Mouse (Mus musculus) lung, embryonic 16.5 days (tissue): Measurements from ENCODE around the gene Letm1. TPM values are rescaled to one million over a fixed set of nuclear protein-coding genes. Genes with fewer than 3 reads are reported as not detected.

Source experiments
- ATAC-seq: fragments of 200-750 bp; cut with Nextera tagmentation; 2 replicates; pipeline ENCODE4 v1.8.0; 2017; ENCODE audit warnings: low read depth, mild to moderate bottlenecking, moderate library complexity
- H3K27ac ChIP-seq: fragments of 300-500 bp; sonication (generic); 2 replicates; pipeline ENCODE4 v1.5.1; 2014; ENCODE audit warnings: mild to moderate bottlenecking, control low read depth, low read length
- H3K27me3 ChIP-seq: fragments of 300-500 bp; sonication (generic); 2 replicates; pipeline ENCODE4 v1.6.1; 2014; ENCODE audit warnings: low read depth, low read length, mixed read lengths; ENCODE audit not compliant: control insufficient read depth, insufficient read depth
- H3K36me3 ChIP-seq: fragments of 300-500 bp; sonication (generic); 2 replicates; pipeline ENCODE4 v1.6.1; 2014; ENCODE audit warnings: low read length; ENCODE audit not compliant: control insufficient read depth, insufficient read depth
- H3K4me1 ChIP-seq: fragments of 300-500 bp; sonication (generic); replicated peaks from 2 replicates; pipeline ENCODE4 v1.6.1; 2014; ENCODE audit warnings: low read length, mixed read lengths; ENCODE audit not compliant: control insufficient read depth, insufficient read depth
- H3K4me2 ChIP-seq: fragments of 300-500 bp; sonication (generic); 2 replicates; pipeline ENCODE4 v1.6.1; 2014; ENCODE audit warnings: low read depth, low read length, control low read depth
- H3K4me3 ChIP-seq: fragments of 300-500 bp; sonication (generic); 2 replicates; pipeline ENCODE4 v1.5.1; 2014; ENCODE audit warnings: mild to moderate bottlenecking, low read length, control low read depth
- H3K9ac ChIP-seq: fragments of 300-500 bp; sonication (generic); 2 replicates; pipeline ENCODE4 v1.6.1; 2014; ENCODE audit warnings: low read length, control low read depth
- H3K9me3 ChIP-seq: fragments of 300-500 bp; sonication (generic); 2 replicates; pipeline ENCODE4 v1.6.1; 2016; ENCODE audit warnings: low read length; ENCODE audit not compliant: control insufficient read depth
- whole genome bisulfite sequencing: fragments of 180-500 bp; shearing (Covaris S2); extraction: QIAGEN DNeasy Blood & Tissue Kit; methylation state at CpG from one replicate; pipeline ENCODE4 v1.1.7; 2014; 5-methylcytosine and 5-hydroxymethylcytosine counted together
- polyA plus RNA-seq: library from polyadenylated mRNA; unstranded; fragments of >200 nt; fragmentation: Nextera tagmentation; extraction: Ambion mirVana; gene quantifications from 2 replicates; pipeline ENCODE4 v1.2.1, GENCODE M21; 2015

Letm1 gene
- polyA plus RNA-seq, 1 experiment from 2014 or later, result 33.8 TPM

DNA sequence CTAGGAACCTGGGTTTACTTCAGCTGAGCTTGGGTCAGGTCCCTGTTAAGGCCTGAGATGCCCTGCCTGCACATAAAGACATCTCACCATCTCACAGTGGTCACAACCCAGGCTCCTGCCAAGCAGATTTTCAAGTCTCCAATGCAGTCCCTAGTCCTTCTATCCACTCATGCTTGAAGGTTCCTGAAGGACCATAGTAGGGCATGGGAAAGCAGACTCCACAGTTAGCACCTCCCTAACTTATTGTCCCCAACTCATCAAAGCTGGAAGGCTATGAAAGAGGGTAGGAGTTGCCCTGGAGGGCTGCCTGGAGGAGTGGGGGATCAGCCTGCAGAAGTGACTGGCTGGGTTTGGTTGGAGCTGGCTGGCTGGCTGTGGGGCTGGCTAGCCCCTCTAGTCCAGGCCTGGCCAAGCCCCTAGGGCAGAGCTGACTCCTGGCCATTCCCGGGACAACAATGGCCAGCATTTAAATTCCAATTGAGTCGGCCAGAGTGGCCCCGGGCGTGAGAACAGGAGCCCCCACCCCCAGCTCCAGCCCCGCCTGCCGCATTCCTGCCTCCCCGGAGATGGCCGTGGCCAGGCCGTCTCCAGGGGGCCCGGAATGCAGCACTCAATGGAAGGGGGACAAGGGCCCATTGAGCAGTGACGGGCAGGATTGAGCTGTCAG is 77.5 kb downstream of the Letm1 start:
- 6% methylated on average over 11 of the region's 11 CpGs for WGBS
- Histone ChIP-seq H3K4me1 (peaks cover 57% of the 10 kb centered on the region), H3K9ac (peak overlapping the region; percentile 36; the same call in 1 of the 2 replicates), H3K4me3 (no peak overlapping the region), H3K4me2 (no peak overlapping the region), H3K9me3 (no peaks in the 10 kb centered on the region), H3K36me3 (no peaks in the 10 kb centered on the region), H3K27ac (peak overlapping the region; percentile 71), H3K27me3 (no peaks in the 10 kb centered on the region)
- ATAC-seq, result peak; percentile 49

DNA sequence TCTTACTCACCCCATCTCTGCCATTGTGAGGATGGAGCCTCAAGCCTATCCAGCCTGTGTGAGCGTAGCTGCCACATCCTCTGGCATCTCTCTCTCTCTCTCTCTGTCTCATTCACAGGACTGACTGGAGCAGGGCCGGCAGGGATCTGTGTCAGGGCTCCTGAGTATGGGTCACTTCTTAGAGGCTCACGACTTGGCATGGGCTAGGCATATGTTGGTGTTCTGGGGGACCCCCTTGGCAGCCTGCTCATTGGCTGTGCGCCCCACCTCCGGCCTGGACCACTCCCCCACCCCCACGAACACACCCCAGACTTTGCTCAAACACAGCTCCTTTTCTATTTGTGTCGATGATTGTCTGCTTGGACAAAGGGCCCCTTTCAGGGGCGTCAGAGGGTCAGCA is 78.6 kb downstream of the Letm1 start:
- 50% methylated on average over 8 of the region's 8 CpGs for WGBS
- no peak overlapping the region for H3K27ac ChIP-seq
- no peak overlapping the region for H3K4me2 ChIP-seq
- H3K4me3 ChIP-seq, result no peak overlapping the region
- H3K9ac ChIP-seq, result no peak overlapping the region
- H3K36me3 ChIP-seq, result no peaks in the 10 kb centered on the region
- H3K4me1 ChIP-seq, result peaks cover 60% of the 10 kb centered on the region
- no peak for ATAC-seq
- H3K27me3 ChIP-seq, result no peaks in the 10 kb centered on the region
- no peaks in the 10 kb centered on the region for H3K9me3 ChIP-seq

DNA sequence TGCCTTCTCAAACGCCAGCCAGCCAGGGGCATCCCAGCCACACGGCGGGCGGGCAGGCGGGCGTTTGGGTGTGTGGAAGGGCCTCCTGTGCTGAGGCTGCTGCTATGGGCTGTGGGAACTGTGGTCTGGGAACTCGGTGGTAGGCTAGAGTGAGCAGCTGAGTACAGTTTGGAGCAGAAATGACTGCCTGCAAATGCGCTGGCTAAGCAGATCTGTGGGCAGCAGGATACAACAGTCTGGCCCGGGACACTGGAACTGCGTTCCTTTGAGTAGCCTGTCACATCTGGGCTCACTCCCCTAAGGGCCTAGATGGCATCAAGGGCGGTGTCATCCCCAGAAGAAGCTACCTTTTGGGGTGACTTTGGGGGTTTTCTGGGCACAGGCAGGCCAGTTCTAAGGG is 80.8 kb downstream of the Letm1 start:
- Histone ChIP-seq H3K4me2 (no peak overlapping the region), H3K36me3 (no peaks in the 10 kb centered on the region), H3K4me1 (peaks cover 67% of the 10 kb centered on the region), H3K27me3 (no peaks in the 10 kb centered on the region), H3K27ac (peak overlapping the region; percentile 32), H3K9ac (no peak overlapping the region), H3K4me3 (no peak overlapping the region), H3K9me3 (no peaks in the 10 kb centered on the region)
- ATAC-seq, result no peak
- 66% methylated on average over 11 of the region's 11 CpGs for WGBS

- Histone ChIP-seq H3K27me3 (no peaks in the 10 kb centered on the region; the same call in 1 of the 2 replicates), H3K9ac (no peak overlapping the region), H3K4me2 (no peak overlapping the region), H3K4me1 (peaks cover 59% of the 10 kb centered on the region), H3K36me3 (no peaks in the 10 kb centered on the region), H3K9me3 (no peaks in the 10 kb centered on the region), H3K4me3 (no peak overlapping the region), H3K27ac (no peak overlapping the region)
- ATAC-seq, result no peak
- WGBS, result 16% methylated on average over 13 of the region's 13 CpGs
These were observed 82.6 kb downstream of the Letm1 start for GRCm38 (mm10) chr5:33700010-33700409.

DNA sequence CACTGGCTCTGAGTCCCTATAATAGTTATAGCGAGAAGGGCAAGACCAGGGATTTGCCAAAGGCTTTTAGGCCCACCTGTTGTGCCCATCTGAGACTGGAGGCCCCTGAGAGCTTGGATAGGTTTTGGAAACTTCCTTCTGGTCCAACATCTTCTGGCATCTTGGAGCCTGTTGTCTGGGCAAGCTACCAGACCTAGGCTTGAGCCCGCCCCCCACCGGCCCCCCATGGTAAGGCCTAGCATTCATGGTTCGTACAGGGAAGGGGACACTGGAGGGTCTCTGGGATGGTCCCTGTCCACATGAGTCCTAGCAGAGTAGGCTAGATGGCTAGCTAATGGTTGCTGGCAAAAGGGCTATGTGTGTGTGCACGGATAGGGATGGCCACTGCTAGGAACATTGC is 83.9 kb downstream of the Letm1 start:
- 89% methylated on average over 5 of the region's 5 CpGs for WGBS
- Histone ChIP-seq H3K9me3 (no peaks in the 10 kb centered on the region), H3K4me2 (no peak overlapping the region), H3K27me3 (no peaks in the 10 kb centered on the region; the same call in 1 of the 2 replicates), H3K9ac (peak overlapping the region; percentile 53; the same call in 1 of the 2 replicates), H3K27ac (peak overlapping the region; percentile 98), H3K4me3 (no peak overlapping the region), H3K36me3 (no peaks in the 10 kb centered on the region), H3K4me1 (peaks cover 60% of the 10 kb centered on the region)
- ATAC-seq, result no peak

- Histone ChIP-seq H3K4me2 (peak overlapping the region; percentile 30; the same call in 1 of the 2 replicates), H3K9me3 (no peaks in the 10 kb centered on the region), H3K27me3 (no peaks in the 10 kb centered on the region; the same call in 1 of the 2 replicates), H3K9ac (peak overlapping the region; percentile 53), H3K4me3 (no peak overlapping the region), H3K36me3 (no peaks in the 10 kb centered on the region), H3K4me1 (peaks cover 64% of the 10 kb centered on the region), H3K27ac (peak overlapping the region; percentile 98)
- no peak for ATAC-seq
- WGBS, result 23% methylated on average over 13 of the region's 13 CpGs
These were observed 84.6 kb downstream of the Letm1 start for GRCm38 (mm10) chr5:33697947-33698512.

- Histone ChIP-seq H3K9ac (peak overlapping the region; percentile 53), H3K4me1 (peaks cover 66% of the 10 kb centered on the region), H3K36me3 (no peaks in the 10 kb centered on the region), H3K4me2 (no peak overlapping the region), H3K27ac (peak overlapping the region; percentile 98), H3K9me3 (no peaks in the 10 kb centered on the region), H3K4me3 (no peak overlapping the region), H3K27me3 (no peaks in the 10 kb centered on the region; the same call in 1 of the 2 replicates)
- ATAC-seq, result no peak
- 52% methylated on average over 1 of the region's 1 CpGs for WGBS
These were observed 85.1 kb downstream of the Letm1 start for GRCm38 (mm10) chr5:33697534-33697933.

GRCm38 (mm10) chr5:33696430-33696829 is 86.2 kb downstream of the Letm1 start:
- Histone ChIP-seq H3K27ac (peak overlapping the region; percentile 98), H3K4me3 (0 out of 2 replicates have a peak overlapping the region, but pooled peaks have one; percentile 4), H3K36me3 (no peaks in the 10 kb centered on the region), H3K27me3 (no peaks in the 10 kb centered on the region; the same call in 1 of the 2 replicates), H3K9ac (peak overlapping the region; percentile 78), H3K9me3 (no peaks in the 10 kb centered on the region), H3K4me1 (peaks cover 66% of the 10 kb centered on the region), H3K4me2 (peak overlapping the region; percentile 87)
- ATAC-seq, result peak; percentile 69
- WGBS, result 56% methylated on average over 5 of the region's 5 CpGs

DNA sequence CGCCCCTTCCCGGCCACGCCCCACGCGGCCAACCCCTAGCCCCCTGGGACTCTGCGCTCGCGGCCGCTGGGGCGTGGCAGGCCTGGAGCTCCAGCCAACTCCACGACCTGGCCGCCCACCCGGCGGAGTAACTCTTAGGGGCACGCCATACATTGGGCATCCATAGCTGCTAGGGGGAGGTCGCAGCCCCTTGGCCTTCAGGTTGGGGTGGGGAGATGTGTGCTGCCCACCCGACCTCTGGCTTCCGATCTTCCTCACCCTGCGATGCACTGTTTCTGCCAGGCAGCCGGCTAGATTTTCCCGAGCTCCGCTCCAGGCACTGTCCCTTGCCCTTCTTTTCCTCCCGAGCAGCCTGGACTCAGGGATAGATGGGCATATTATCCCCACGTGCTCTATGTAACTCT is 86.9 kb downstream of the Letm1 start:
- H3K4me1 ChIP-seq, result peaks cover 63% of the 10 kb centered on the region
- no peaks in the 10 kb centered on the region for H3K9me3 ChIP-seq
- 9% methylated on average over 21 of the region's 24 CpGs for WGBS
- H3K27me3 ChIP-seq, result no peaks in the 10 kb centered on the region; the same call in 1 of the 2 replicates
- peak overlapping the region; percentile 98 for H3K27ac ChIP-seq
- H3K36me3 ChIP-seq, result no peaks in the 10 kb centered on the region
- peak; percentile 37 for ATAC-seq
- peak overlapping the region; percentile 78 for H3K9ac ChIP-seq
- H3K4me2 ChIP-seq, result peak overlapping the region; percentile 87
- peak overlapping the region; percentile 50 for H3K4me3 ChIP-seq
